In the genomic region with DNA sequence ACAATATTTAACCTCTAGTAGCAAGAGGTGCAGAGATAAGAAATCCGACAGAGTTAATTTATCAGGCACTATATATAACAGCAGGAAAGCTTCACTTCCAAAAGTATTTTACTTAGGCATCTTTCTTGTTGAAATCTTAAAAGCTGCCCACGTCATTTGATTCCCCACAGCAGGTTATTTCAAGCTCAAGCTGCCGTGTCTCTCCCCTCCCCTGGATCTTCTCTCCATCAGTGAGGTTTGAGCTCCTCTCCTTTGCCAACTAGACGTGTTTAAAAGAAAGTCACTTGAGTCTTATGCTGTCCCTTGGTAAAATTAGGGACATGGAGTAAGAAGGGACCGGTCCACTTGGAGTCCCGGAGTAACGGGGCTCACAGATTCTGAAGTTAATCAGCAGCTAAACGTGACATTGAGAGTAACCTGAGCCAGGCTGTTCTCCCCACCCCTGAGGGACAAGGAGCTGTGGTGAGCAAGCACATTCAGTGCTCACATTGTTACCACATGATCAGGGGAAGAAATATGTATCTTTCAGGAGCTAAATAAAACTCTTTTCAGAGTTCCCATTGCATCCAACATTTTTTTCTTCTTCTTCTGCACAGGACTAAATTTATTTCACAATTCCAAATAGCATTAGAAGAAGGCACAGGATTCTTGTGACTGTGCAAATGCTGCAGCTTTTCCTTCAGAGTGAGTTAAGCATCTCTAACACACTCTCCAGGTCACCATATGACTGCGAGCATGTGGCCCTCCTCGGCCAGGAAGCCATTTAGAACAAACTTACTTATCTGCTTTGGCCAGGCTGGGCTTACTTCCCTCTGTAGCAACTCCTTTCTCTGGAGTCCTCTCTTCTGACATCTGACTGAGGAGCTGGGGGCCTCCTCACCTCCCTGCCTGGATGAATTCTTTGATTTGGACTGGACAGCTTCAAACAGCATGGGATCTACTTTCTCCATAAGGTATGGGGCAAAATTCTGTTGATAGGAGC, we compare ENCODE assay signal across 8 mouse cellular contexts. TPM values are rescaled to one million over a fixed set of nuclear protein-coding genes. Genes with fewer than 3 reads are reported as not detected.
DNase-seq lines count a peak whose midpoint lies in the region; ATAC-seq lines count a peak whose summit lies in the region.

A gene (plus strand): TSS at position 833 of the 982 bp plus-strand sequence.

- DNase-seq in 3T3-L1 (ENCODE audit: low read depth, low spot score) = peak; percentile 41
- no peak for DNase-seq in adrenal gland, postnatal 25 days
- peak; percentile 18 to 23 for DNase-seq in frontal cortex, postnatal 14 days (ENCODE audit: low spot score in 2 of 2)
- peak; percentile 7 for DNase-seq in left cerebral cortex, adult 11 months (ENCODE audit: low spot score)
- no peak for DNase-seq in spleen, postnatal 10 days (ENCODE audit: low spot score in 2 of 2)
- DNase-seq in spleen, adult 12 weeks (ENCODE audit: low spot score) = no peak

- ATAC-seq in hematopoietic stem cell, adult 5-6 weeks (replicated peaks in 1 of 2; ENCODE audit: insufficient read depth in 1 of 2, low FRiP score in 2 of 2, low TSS enrichment in 1 of 2, low read depth in 1 of 2, poor library complexity in 2 of 2, severe bottlenecking in 2 of 2) = peak; percentile 79 to 83
- peak; percentile 78 for ATAC-seq in megakaryocyte progenitor cell, adult 5-6 weeks (replicated peaks; ENCODE audit: poor library complexity)

RNA-seq across cellular contexts. Expression of the gene that starts here (rescaled TPM):
- 18.9 and 34.5 TPM in 2 replicates for total RNA-seq in adrenal gland, postnatal 25 days (2021)
- 29.6 and 34.2 TPM in 2 replicates for total RNA-seq in hematopoietic stem cell, adult 5-6 weeks (2017)
- 32.5 and 38.7 TPM in 2 replicates for total RNA-seq in megakaryocyte progenitor cell, adult 5-6 weeks (2015)
- 29.1 and 46.2 TPM in 2 replicates for total RNA-seq in megakaryocyte progenitor cell, adult 5-6 weeks (2017)

Comparison
In these comparisons a context has a peak if more than half of its experiments do, and no peak if none do; other contexts are left out.
1. DNase-seq: peak in 3T3-L1 (single experiment), frontal cortex, postnatal 14 days (2 of 2) and left cerebral cortex, adult 11 months (single experiment); none in adrenal gland, postnatal 25 days (single experiment), spleen, postnatal 10 days (0 of 2) and spleen, adult 12 weeks (single experiment).